Mouse (Mus musculus): ENCODE data around the gene Tarbp2. TPM values are rescaled to one million over a fixed set of nuclear protein-coding genes. Genes with fewer than 3 reads are reported as not detected.

Gene Tarbp2
- polyA plus RNA-seq, 2 experiments from 2014 or later: 25.3 to 25.9 TPM

DNA sequence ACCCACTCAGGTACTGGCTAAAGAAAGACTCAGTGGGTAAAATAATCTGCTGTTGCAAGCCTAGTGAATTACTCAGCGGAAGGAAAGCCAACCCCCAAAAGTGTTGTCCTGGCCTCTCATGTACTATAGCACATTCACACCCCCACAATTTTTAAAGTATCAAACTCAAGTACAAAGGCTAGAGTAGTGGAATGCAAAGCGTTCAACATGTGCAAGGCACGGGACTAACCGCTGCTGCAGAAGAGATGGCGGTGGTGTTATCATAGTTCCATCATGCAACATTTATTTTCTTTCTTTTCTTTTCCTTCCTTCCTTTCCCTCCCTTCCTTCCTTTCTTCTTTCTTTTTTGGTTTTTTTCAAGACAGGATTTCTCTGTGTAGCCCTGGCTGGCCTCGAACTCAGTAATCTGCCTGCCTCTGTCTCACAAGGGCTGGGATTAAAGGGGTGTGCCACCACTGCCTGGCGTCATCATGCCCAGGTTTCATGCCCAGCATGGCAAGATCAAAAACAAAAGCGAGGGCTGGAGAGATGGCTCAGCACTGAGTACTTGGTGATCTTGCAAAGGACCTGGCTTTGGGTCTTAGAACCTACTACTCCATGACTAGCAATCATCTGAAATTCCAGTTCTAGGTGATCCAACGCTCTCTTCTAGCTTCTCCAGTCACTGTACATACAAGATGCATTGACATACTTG is 12.1 kb upstream of the Tarbp2 start:
- ATAC-seq: no peak

DNA sequence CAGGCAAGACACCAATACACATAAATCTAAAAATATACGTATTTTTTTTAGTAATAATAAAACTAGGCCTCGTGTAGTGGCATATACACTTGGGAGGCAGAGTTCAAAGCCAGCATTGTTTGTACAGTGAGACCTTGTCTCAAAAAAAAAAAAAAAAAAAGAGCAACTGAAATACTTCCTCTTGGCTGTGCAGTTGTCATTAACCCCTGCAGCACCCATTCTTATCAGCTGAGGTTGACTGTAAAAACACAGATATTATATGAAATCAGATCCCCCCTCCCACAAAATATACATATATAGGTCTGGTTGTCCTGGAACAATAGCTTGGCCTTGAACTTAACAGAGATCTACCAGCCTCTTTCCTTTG is 11.5 kb upstream of the Tarbp2 start:
- ATAC-seq: no peak

DNA sequence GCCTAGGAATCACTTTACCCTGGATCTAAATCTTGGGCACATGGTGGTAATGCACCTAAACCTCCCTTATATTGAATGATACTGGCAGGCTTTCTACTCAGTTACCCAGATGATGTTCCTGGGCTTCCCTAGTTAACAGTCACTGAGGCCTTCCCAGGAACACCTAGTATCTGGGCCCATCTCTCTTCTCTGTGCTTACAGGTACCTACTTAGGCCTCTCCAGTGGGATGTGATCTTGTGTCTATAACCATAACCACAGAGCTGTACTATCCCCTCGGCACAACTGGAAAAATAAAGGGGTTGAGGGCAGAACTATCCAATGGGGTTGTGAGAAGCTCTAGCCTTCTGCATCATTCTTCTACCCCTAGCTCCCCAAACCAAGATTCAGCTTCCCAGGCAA is 11.1 kb upstream of the Tarbp2 start:
- no peak for ATAC-seq

DNA sequence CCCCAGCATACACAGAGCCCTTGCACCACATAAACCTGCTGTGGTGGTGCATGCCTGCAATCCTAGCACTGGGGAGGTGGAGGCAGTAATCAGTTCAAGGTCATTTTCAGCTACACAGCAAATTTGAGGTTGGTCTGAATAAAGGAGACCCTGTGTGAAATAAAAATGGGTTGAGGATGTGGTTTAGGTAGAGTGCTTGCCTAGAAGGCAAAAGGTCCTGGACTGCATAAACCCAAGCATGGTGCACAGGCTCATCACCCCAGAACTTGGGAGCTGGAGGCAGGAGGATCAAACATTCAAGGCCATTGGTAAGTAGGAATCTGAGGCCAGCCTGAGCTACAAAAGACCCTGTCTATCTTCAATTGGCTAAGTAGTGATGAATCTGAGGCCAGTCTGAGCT is 10.4 kb upstream of the Tarbp2 start:
- no peak for ATAC-seq

DNA sequence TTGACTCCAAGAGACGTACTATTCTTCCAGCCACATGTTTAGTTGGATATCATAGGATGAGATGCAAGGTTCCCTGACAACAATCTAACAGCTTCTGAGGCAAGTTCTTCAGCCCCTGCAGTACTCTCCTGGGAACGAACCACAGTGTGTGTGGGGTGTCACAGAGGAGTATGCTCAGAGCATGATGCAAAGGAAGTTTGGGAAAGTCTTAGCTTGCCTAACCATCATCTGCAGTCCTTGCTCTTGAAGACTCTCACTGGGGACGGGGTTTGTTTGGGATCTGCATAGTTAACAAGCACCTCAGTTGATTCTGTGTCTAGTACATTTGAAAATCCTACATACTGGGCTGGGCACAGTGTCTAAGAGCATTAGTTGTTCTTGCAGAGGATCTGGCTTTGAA is 9.7 kb upstream of the Tarbp2 start:
- ATAC-seq: no peak

DNA sequence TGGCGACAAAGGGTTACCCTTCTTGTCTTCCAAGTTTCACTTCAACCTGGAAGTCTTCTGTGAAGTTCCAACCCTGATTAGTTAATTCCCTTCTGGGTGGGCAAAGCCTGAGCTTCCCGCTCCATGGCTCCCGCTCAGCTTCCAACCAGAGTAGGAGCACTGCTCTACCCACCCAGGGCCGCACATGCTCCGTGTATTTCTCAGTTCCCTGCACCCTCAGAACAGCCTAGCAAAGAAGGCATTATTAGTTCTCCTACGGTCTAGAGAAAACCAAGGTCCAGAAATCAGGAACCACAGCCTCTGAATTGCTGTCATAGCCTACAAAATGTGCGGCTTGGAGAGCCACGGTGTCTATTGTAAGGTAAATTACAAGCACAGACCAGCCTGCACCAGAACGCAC is 7.9 kb upstream of the Tarbp2 start:
- no peak for ATAC-seq

DNA sequence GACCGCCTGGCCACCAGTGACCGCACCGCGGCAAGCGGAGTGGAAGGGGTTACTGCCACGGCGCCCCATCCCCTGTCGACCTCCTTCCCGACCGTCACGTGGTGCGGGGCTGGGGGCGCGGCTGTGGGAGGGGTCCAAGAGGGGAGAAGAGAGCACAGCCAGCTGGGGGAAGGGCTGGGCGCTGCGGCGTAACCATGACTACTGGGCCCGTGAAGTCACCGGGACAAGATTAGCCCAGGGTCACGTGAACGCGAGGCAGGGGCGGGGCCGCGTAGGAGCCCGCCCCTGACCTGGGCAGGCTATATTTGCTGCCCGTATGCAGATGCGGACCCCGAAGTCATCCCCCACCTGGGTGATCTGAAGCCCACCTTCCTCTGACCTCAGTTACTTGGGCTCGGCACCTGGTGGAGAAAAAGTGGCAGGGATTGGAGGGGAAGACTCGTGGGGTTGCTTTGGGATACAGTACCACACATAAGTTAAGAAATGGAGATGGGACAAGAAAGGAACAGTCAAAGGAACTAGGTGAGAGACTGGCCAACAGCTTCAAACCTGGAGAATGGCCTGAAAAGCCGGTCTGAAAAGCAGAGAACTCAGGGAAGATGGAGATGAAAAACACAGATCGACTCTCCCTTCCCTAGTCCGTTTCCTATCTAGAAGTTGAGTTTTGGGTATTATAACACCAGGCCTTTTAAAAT is 7.3 kb upstream of the Tarbp2 start:
- ATAC-seq: peak; percentile 79

DNA sequence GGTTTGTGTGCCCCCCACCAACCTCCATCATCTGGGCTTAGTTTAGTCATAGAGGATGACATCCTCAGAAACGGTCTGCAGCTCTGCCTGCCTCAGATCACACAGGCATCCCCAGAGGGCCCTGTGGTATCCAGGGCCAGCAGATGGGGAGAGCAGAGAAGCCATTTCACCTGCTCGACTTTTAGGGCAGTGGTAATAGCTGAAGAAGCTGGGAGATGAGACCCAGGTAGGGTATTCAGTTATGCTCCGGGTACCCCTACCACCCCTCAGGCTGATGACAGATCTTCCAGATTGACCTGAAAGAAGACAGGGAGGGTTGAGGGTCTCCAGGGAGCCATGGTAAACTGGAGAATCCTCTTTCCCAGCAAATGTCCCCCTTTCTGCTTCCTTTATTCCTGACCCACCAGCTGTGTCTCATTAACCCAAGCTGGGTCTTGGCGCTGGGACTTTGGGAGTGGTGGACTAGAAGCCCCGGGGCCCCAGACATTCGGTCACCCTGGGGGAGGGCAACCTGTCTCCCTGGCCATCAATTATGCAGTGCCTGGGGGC is 6.6 kb upstream of the Tarbp2 start:
- no peak for ATAC-seq

DNA sequence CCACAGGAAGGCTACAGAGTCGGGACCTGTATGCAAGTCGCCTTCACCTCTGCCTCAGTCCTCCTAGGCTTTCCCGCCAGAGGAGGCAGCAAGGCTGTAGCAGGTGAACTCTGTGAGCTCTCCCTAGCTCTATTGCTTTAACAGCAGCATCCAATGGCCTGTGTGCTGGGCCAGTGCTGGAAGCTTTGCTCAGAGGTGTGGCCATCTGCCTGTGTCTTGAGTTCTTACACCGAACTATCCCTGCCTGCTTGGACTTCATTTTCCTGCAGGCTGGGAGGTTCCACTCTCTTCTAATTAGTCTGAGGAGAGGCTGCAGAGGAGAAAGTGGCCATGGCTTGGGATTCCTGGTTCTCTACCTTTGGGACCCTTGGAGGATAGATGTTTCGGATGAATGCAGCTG is 6.0 kb upstream of the Tarbp2 start:
- no peak for ATAC-seq

DNA sequence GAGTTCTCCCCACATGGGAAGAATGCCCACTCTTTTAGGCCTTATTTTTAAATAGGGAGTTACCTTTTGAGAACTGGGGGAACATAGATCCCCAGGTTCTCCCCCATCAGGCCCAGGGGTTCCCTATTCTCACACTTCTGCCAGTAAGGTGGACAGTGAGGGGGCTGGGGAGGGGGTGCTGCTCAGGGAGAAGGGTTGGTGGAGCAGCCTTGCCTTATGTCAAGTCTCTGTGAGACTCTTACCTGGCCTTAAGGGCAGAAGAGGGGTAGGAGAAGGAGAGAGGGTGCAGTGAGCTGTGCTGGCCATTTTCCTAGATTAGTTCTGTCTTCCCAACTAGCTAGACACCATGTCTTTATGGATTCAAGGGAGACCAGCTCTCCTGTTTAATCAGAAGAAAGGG is 5.5 kb upstream of the Tarbp2 start:
- no peak for ATAC-seq

DNA sequence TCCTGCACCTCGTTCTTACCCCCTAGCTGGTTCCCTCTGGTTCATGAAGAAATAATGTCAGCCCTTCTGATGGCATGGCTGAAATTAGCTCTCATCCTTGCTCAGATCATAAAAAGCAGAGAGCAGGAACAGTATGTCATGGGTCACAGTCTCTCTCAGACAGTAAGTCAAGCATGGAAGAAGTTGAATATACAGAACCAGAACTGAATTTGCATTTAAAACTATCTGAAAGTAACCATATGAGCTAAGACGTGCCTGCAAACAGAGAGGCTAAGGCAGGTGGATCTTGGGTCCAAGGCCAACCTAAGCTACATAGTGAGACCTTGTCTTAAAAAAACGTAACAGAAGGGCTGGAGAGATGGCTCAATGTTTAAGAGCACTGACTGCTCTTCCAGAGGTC is 5.0 kb upstream of the Tarbp2 start:
- no peak for ATAC-seq

DNA sequence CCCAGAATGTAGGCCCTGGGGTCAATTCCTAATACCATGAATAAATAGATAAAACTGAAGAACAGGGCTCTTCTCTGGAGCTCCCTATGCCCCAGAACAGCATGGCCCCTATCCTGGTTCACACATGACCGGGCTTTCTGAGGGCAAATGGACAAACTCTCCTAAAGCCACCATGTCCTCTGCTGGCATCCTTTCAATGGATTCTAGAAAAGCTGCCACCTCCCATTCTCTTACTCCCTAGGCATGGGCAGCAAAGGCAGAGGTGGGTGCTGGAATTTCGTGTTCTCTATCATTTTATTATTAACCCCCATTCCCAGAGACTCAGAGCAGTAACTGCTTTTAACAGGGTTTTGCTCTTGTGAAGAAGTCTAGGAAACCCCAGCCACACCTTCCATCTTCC is 2.7 kb upstream of the Tarbp2 start:
- no peak for ATAC-seq

DNA sequence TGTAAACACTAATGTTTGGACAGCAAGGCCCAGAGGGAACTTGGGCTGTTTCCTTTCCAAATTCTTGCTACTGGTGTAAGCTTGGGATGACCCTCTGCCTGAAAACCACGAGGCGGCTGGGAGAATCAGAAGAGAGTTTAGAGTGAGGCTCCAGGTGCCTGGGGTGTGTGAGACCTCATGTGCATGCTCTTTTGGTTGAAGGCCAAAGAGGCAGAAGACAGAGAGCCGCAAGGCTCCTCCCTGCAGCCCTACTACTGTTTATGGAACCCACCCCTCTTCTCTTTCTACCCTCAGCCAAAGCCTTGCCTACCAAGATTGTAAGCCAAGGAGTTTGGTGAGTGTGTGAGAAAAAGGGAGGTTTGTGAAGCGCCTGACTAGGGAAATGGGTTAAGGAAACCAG is 2.2 kb upstream of the Tarbp2 start:
- no peak for ATAC-seq

DNA sequence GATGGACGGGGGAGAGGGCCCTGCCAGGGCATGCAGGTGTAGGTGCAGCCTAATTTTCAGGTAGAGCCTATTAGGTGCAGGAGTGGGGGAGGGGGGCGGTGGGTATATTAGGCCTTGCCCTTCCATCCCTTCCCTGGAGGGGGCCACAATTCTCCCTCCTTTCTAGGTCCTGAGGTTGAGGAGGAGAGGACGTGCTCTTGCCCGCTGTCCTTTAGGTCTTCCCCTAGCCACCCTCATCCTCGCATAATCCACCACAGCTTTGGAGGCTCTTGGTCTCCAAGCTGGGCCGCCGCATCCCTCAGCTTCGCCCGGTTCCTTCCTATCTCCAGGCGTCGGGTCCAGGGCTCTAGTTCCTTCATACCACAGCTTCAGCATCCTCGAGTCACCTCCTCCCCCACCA is 1.7 kb upstream of the Tarbp2 start:
- ATAC-seq: no peak

DNA sequence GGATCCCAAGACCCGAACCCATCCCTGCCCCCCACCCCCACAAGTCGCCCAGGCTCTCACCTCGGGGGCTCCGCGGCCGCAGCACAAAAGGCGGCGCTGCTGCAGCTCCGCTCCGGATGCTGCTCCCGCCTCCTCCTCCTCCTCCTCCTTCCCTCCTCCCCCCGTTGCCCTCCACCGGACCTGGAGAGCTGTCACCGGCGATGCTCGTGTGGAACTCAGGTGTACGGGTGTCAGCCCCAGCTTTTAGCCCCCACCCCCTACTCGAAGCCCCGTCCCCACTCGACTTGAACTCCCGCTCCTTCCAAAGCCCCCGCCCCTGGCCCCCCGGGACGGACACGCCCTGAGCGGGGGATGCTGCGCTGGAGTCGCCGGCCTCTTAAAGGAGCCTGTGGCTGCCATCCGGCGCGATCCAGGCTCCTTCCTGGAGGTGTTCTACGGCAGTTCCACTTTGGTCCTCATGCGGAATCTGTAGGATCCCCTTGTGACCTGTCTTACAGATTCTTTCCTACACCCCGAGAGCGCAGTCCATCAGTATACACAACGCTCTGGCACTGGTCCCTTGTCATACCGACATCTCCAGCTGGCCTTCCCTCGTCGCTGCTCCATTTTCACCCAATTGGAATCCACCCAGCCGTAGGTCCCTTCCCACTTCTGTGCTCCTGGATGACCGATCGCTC is 1.1 kb upstream of the Tarbp2 start, which contains the start of gene Map3k12:
Gene Map3k12 (minus strand): TSS at position 337 of the 677 bp plus-strand sequence.
- ATAC-seq: peak; percentile 6

DNA sequence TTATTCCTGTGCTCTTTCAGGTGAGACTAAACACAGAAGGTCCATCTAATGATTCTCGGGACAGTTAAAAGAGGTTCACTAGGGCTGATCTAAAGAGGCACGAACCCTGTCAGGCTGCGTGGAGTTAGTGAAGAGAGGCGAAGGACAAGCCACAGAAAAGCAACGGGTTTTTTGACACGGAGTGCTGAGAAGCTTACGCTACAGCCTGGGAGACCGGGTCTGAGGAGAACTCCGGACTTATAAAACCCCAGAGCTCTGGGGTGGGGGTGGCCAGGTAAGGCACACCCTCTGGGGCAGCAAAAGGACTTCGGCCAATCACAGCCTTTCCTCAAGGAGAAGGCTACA is 389 bp upstream of the Tarbp2 start:
- no peak for ATAC-seq

DNA sequence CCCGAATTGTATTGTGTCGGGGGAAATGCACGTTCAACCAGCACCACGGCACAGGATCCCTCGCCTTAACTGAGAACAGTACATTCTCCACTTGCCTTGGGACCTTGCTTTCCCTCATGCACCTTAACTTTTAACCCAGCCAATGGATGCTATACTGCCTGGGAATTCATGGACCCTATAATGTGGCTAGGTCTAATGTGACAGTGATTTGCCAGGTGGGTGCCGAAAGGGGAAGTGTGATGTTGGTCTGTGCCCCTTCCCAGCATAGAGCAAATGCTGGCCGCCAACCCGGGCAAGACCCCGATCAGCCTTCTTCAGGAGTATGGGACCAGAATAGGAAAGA is 838 bp downstream of the Tarbp2 start:
- no peak for ATAC-seq

DNA sequence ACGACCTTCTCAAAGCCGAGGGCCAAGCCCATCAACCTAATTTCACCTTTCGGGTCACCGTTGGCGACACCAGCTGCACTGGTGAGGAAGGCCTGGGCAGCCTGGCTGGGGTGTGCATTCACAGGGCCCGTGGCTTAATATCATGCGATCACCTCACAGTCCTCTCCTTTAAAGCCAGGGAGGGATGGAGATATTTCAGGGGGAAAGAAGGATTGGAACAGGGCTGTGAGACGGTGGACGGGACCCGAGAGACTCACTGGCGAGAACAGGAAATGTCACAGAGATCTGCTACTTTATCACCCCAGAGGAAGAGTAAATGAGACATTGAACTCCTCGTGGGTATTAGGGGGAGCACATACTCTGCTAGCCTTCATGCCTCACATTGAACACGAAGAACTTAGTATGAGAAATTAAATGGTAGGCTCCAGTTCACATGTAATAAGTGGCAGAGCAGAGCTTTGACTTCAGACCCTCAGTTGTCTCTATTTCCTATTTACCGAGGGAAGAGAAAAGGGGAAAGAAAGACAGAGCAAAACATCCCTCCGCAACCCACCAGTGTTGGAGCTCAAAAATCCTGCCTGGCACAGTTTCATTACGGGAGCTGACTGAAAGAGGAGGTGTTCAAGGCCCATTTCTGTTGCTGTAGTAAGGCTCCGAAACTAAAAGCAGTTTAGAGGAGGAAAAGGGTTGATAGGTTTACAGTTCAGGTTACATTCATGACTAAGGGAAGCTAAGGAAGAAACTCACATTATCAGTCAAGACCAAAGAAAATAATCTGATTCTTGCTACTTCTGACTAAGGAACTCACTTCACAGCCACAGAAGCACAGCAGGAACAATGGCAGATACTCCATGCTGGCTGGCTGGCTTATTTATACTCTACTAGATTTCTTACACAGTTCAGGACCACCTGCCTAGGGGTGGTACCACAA is 1.5 kb downstream of the Tarbp2 start:
- ATAC-seq: no peak

DNA sequence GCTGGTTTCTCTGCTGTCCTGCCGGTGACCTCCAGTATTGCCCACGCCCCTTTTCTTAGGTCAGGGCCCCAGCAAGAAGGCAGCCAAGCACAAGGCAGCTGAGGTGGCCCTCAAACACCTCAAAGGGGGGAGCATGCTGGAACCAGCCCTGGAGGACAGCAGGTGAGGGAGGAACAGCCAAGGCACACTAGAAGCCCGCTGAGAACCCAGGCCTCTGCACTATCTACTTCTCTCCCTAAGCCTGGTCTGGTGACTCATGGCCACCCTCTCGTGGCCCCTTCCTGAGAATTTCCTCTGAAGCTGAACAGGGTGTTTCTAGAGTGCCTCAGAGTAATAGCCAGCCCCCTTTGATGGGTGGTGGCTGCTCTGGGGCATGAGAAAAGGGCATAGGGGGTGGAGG is 2.4 kb downstream of the Tarbp2 start:
- ATAC-seq: no peak

DNA sequence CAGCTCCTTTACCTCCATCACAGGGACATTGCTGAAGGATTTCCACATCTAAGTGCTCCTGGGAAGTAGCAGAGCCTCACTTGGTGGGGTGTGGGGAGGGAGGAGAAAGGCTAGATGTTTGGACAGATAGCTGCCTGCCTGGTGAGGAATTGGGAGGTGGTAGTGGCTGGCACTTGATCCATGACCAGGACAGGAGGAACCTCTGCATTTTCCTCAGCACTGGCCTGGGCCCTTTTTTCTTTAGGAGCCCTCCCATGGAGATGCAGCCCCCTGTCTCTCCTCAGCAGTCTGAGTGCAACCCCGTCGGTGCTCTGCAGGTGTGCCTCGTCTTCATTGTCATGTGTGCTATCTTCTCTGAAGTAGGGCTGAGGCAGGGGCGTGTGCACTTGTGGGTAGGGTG is 3.5 kb downstream of the Tarbp2 start:
- no peak for ATAC-seq

DNA sequence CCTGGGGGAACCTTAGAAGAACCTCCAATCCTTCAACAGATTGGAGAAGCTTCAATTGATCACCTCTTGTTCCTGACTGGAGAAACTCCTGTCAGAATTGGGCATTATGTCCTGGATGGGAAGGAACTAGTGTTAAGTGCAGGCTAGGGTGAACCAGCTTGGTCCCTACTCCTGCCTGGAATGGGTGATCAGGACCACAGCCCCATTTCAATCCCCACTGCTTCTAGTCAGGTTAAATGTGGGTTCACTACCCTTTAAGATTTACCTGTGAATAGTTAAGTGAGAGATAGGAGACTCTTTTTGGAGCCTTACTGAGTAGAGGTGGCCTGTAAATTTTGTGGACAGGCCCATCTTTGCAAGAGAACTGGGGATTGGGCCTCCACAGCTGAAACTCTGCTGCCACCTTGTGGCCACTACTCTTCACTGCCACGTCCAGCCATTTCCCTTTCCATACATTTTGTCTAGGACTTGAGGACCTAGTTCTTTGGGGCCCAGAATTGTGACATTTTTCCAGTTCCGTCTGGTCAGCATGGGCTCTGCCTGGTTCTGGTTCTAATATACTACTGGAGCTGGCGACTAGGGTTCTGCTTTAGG is 7.0 kb downstream of the Tarbp2 start, which contains the start of gene Npff:
Gene Npff (minus strand): TSS at position 51 of the 594 bp plus-strand sequence.
- peak; percentile 80 for ATAC-seq
